Mouse (Mus musculus): Measurements from ENCODE around the gene Hist1h3e.

Hist1h3e gene

DNA sequence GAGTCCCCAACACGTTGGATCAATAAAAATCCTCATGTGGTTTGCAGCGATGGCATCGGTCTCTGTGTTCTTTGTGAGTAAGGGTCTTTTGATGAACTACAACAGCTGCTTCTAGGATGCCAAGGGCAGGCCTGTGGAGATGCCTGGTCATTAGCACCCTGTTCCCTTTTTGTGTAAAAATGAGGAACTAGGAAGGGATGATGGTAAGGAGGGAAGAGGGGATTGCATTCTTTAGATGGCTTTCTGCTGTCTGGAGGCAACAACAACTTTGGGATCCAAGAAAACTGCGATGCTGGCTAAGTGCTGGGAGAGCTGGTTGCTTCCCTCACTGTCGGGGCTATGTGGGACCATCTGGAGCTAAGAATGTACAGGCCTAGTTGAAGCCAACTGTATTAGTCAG is 23.9 kb downstream of the Hist1h3e start:
- no peak for DNase-seq (ENCODE audit: low spot score in 2 of 2)

DNA sequence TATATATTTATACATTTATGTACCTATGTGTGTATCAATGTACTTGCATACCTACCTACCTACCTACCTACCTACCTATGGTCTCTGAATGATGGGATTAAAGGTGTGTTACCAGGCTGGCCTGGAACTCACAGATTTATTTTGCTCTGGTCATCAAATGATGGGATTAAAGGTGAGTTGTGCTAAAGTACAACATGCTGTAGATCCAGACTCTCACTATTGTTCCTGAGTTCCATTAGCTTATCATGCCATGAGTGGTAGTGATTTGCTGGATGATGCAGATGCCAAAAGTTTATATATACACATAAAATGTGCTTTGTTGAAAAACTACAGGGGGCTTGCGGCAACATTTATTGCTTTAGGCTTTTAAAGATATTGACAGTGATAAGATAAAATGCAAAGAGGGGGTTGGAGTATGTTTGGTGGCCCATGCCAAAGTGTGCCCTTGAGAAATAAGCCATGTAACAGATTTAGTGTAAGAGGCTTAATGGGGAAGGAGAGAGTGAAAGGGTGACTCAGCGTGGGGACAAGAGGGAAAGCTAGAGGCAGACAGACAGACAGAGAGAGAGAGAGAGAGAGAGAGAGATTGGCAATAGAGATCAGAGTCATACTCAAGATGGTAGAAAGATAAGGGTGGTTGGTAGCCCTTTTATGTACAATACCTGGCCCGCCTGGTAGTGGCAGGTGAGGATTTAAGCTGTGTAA is 25.0 kb downstream of the Hist1h3e start:
- DNase-seq (ENCODE audit: low spot score in 2 of 2), result no peak

DNA sequence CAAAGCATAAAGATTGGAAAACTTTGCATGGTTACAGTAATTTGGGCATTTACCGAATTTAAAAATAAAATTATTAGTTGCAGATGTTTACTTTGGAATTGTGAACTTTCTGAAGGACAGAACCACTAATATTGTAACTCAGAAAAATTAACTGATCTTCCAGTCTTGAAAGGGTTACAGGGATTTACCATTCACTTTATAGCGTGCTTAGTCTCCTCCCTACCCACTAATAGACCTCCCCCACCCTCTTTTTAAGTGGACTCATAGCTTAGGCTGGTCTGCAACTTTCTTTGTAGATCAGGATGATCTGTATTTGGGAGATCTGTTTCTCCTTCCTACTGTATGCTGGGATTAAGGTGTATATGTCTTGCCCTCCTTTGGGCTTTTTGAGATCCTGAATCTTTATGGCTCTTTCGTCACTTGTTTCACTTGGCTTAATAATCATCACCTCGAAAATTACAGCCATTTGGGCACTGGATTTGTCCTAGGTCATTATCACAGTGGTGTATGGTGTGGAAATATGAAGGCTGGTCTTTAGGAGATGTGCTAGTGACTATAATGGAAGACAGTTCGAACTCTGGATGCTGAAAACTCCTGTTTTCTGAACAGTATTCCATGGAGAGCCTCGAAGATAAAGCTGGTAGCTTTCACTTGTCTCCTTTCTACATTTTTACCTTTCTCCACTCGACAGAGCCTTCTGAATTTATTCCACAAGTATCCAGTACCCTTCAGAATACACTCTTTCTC is 25.9 kb downstream of the Hist1h3e start:
- DNase-seq (ENCODE audit: low spot score in 2 of 2), result no peak

DNA sequence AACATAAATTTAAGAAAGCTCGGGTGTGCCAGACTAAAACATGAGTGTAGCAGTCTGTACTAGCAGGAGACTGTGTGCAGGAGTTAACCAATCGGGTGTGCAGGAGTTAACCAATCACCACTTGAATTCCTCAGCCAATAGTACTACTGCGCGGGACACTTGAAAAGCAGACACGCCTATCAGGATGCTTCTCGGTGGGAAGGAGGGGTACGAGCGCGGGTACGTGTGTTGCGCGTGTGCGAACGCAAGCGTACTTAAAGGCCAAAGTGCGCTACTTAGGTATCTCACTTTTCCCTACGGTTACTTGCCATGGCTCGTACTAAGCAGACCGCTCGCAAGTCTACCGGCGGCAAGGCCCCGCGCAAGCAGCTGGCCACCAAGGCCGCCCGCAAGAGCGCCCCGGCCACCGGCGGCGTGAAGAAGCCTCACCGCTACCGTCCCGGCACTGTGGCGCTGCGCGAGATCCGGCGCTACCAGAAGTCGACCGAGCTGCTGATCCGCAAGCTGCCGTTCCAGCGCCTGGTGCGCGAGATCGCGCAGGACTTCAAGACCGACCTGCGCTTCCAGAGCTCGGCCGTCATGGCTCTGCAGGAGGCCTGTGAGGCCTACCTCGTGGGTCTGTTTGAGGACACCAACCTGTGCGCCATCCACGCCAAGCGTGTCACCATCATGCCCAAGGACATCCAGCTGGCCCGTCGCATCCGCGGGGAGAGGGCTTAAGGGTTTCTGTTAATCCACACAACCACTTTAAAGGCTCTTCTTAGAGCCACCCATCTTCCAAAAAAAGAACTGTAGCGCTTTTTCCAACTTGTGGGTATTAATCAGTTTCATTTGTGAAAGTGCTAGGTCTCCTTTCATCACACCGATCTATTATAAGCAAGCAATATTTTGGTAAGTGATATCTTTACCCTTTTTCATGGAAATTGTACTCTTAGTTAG is 26.8 kb downstream of the Hist1h3e start, which contains the start of gene Hist1h3g:
Gene Hist1h3g (plus strand): TSS at position 286 of the 939 bp plus-strand sequence.
- peak; percentile 89 to 90 for DNase-seq (ENCODE audit: low spot score in 2 of 2)

DNA sequence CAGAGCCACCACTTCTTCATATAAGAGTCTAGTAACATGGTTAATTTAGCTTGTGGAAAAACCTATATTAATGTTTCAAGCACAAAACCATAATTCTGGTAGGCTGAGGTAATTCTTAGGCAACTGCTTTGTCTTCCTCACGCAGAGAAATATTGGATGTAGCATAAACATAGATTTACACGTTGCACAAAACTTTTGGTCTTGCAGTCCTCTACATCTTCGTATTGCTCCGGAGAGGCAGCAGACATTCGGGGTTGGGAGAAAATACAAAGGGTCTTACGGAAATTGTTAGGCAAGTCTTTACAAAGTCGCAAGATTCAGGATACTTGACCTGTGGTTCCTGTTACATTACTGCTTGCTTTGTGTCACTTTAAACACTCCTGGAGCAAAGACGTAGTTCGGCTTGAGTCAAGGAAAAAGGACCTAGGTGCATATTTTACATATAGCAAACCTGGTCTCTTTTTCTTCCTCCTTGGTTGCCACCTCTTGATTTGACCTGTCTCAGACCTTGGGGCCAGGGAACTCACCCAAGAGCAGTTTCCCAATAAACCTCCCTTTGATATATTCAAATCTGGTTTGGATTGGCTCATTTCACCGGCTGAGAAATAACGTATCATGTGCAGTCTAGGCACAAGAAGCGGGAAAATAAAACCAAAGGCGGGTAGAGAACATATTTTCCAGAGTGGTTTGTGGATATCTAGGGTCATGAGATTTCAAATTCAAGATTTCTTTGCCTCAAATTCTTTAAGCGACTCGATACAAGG is 27.6 kb downstream of the Hist1h3e start:
- no peak for DNase-seq (ENCODE audit: low spot score in 2 of 2)

DNA sequence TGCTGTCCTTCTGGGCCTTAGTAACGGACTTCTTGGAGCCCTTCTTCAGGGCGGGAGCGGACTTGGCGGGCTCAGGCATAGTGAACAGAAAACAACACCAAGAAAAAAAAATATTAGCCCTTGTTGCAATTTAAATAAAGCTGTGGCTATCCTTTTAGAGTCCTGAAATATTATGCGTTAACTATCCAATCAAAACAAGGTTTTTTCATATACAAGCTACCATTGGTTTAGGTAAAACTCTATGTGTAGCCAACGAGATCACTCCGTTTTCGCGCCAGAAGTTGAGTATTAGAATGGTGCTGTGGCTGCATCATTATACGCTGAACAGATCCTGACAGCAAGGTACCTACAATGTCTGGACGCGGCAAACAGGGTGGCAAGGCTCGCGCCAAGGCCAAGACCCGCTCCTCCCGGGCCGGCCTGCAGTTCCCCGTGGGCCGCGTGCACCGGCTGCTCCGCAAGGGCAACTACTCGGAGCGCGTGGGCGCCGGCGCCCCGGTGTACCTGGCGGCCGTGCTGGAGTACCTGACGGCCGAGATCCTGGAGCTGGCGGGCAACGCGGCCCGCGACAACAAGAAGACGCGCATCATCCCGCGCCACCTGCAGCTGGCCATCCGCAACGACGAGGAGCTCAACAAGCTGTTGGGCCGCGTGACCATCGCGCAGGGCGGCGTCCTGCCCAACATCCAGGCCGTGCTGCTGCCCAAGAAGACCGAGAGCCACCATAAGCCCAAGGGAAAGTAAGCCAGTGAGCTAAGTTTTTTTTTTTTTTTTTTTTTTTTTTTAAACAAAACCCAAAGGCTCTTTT is 28.4 kb downstream of the Hist1h3e start, which contains the start of gene Hist1h2af:
Gene Hist1h2af (plus strand): TSS at position 347 of the 808 bp plus-strand sequence.
- peak; percentile 61 to 64 for DNase-seq (ENCODE audit: low spot score in 2 of 2)

DNA sequence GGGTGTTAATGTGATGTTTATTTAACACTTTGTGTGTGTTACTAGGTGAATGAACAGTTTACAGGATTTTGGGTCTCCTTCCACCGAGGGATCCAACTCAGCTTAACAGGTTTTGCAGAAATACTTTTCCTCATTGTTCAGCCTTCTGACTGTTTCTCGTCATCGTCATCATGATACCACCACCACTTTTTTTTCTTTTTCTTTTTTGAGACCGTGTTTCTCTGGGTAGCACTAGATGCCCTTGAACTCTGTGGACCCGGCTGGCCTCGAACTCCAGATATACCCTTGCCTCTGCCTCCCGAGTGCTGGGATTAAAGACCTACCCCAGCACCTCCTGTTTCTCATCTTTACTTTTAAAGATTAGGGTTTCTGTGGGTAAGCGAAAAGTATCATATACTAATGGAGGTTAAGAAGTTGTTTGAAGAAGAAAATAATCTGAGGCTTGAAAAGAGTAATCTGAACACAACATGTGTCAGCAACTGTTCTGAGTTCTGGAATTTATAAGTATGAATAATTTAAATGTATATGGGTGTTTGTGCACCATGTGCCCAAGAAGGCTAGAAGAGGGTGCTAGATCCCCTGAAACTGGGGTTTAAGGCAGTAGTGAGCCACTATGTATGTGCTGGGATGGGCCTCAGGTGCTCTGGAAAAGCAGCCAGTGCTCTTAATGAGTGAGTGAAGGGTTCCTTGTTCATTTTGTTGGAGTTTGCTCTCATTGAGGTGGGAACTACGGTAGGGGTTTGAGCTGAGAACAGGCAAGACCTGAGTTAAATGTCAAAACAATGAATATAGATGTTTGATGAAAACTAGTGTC is 29.7 kb downstream of the Hist1h3e start:
- no peak for DNase-seq (ENCODE audit: low spot score in 2 of 2)

DNA sequence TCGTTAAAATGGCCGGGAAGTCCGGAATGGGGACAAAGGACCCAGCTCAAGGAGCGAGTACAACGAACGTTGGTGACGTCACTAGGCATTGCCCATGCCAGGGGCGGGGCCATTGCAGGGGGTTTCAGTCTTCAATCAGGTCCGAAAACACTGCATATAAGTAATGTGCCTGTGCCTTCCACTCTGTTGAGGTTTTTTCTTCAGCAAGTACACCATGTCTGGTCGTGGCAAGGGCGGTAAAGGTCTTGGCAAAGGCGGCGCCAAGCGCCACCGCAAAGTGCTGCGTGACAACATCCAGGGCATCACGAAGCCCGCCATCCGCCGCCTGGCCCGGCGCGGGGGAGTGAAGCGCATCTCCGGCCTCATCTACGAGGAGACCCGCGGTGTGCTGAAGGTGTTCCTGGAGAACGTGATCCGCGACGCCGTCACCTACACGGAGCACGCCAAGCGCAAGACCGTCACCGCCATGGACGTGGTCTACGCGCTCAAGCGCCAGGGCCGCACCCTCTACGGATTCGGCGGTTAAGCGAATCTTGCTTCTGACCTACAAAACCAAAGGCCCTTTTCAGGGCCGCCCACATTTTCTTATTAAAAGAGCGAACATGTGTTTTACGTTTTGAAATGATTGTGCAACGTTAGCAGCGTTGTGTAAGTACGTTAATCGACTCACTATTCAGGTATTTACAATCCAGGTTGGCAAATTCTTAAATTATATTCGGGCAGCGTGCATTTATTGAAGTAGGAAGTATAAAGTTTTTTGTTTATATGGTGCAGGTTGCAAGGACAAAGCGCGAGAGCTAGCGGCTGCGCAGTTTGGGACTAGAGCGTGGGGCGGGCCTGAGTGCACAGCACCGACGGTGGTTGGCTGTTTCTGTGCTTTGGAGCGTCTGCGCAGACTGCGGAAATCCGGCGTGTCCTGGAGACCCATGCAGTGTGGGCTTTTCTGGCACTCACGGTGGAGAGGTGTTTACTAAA is 31.0 kb downstream of the Hist1h3e start, which contains the start of gene Hist1h4h:
Gene Hist1h4h (plus strand): TSS at position 150 of the 975 bp plus-strand sequence.
- DNase-seq (ENCODE audit: low spot score in 2 of 2), result peak; percentile 96 to 97

DNA sequence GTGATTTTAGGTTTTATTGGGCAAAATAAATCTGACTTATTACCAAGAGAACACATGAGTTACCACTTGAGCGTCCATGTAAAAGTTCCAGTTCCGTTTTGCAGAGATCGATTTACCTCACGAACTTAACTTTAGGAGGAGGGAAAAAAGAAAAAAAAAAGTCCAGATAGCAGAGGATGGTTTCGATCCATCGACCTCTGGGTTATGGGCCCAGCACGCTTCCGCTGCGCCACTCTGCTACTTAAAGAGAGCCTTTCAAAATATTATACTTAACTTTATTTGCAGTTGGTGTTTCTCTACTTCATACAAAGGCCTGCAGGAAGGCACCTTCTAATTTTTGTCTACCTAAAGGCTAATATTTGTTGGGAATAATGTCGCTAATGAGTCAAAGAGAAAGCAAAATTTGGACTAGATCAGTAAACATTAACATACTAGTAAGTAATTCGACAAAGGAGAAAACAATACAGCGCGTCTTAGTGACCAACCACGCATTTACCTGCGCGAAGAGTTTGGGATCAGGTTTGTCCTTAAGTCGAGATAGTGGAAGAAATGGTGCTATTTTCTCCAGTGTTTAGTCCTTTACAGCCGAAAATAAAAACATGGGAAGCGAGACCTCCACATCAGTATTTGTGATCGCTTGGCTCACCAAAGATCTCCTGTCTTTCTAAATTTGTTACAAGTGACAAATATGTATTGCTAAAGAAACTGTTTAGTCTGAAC is 31.8 kb downstream of the Hist1h3e start:
- peak in 1 of 2 experiments; percentile 67 for DNase-seq (ENCODE audit: low spot score in 2 of 2)

DNA sequence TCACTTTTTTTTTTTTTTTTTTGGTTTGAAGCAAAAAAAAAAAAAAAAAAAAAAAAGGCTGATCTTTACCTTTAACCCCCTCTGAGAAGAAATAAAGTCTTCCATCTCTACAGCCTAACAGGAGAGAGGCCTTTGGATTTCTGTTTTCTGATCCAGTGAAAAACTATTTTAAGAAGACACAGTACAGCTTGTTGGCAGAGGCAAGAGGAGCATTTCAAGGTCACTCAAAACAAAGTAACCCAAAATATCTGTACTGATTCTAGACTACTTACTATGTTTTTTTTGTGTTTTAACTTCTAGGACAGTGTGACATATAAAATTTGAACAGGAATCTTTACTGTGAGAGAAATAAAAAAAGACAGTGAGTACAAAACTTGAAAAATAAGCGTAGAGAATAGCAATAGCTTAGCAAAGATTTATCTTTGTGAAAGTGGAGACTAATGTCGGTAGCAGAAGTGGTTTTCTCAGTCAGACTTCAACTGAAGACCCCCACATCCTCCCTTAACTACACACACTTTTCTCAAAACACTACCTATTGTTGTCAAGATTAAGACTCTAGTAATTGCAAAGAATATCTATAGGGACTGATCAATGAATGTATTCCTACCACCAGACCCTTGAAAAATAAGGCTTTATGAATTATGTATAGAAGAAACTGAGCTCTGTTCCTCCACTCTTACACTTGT is 32.5 kb downstream of the Hist1h3e start:
- DNase-seq (ENCODE audit: low spot score in 2 of 2), result no peak

DNA sequence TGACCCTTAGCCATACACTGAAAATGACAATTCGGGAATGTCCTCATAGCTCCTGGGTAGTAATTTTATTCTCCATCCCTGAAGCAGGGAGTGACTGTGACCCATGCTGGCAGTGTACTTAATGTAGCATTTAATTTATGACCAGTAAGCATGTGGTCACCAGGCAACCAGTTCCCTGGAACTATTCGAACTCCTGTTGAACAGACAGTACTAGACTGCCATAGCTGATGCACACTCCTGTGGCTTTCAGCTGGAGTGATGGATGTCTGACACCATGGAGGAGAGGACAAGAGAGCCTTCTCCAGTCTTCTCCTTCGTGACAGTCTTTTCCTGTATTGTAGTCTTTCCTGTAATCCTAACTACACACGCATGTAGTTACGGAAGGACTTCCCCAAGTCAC is 33.2 kb downstream of the Hist1h3e start:
- no peak for DNase-seq (ENCODE audit: low spot score in 2 of 2)

DNA sequence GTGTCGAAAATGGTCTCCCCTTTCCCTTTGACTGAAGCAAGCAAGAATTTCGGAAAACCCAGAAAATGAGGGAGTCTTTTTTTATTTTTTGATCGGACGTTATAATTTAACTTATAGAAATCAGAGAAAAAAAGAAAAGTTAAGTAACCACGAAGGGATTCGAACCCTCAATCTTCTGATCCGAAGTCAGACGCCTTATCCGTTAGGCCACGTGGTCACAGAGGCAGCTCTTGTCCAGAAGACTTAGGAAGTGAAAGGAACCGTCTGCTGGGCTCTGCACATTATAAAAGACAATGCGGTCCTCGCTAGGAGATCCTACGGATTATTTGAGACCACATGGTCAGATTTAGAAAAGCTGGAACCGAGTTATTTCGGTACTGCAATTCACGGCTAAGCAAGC is 35.9 kb downstream of the Hist1h3e start:
- DNase-seq (ENCODE audit: low spot score in 2 of 2), result peak; percentile 71 to 89

DNA sequence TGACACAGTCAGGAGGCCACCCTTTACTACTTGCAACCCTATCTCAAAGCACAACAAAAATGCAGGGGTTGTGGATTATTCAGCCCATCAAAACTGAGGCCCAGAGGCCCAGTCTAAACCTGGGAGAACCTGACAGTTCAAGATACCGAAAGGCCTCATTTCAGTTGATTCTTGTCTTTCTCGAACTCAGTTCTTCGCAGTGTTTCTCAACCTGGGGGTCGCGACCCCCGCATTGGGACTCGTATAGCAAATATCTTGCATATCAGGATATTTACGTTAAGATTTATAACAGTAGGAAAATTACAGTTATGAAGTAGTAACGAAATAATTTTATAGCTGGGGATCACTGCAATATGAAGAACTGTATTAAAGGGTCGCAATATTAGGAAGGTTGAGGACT is 36.3 kb downstream of the Hist1h3e start:
- no peak for DNase-seq (ENCODE audit: low spot score in 2 of 2)

DNA sequence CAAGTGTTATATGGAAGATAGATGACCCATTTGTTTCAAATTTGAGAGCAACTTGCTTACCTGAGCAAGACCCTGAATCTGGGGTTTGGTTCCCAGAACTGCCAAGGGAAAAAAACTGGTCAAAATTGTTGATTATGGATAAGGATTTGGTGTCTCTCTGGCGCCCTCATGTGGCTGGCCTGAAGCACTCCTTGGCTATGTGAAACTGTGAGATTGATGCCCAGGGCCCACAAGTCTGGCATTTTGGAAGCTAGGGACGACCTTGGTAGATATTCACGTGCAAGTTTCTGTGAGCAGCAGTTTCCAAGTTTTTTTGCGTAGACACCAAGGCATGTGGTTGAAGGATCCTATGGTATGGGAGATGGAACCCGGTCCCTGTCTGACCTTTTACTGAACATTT is 37.5 kb downstream of the Hist1h3e start:
- peak in 1 of 2 experiments; percentile 65 for DNase-seq (ENCODE audit: low spot score in 2 of 2)

DNA sequence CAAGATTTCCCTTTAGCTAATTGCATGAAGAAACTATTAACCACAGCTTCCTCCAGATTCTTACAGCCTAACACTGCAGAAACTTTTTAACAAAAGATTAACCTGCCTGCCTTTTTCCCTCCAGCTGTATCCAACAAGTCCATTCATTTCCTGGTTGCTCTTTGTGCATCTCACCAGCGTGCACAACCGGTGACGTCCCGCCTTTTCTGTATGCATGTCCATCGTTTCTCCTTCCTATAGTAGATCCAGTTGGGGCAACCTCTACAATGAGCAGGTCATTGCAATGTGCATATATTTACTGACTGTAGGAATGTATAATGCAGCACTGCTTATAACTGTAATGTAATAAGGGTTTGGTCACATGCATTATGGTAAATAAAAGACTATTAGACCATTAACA is 38.2 kb downstream of the Hist1h3e start:
- no peak for DNase-seq (ENCODE audit: low spot score in 2 of 2)

DNA sequence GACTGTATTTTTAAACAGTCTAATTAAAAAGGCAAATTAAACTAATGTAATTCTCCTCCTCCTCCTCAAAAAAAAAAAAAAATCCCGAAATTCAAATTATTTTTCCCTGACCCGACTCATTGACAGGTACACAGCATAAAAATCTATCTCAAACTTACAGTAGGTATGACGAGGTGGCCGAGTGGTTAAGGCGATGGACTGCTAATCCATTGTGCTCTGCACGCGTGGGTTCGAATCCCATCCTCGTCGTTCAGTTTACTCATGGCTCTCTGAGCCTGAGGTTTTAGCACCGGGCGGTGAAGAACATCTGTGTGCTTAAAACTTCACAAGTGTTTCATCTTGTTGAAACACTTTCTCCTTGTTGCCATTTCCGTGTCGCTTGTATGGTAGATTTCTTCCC is 40.5 kb downstream of the Hist1h3e start:
- peak in 1 of 2 experiments; percentile 69 for DNase-seq (ENCODE audit: low spot score in 2 of 2)

DNA sequence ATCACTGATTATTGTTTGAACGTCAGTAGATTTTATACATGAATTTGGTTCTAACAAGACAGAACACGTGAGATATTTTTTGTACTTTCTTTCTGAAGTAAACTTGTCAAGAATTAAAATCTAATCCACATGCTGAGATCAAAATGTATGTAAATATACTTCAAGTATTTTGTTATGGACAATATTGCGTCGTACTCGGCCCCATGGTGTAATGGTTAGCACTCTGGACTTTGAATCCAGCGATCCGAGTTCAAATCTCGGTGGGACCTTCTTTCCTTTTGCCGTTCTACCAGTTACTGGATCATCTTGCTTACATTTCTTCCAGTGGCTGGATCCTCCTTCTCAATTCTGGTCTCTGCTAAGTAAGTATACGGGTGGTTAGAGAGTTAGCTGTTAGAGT is 42.8 kb downstream of the Hist1h3e start:
- DNase-seq (ENCODE audit: low spot score in 2 of 2), result peak in 1 of 2 experiments; percentile 79
